Mouse (Mus musculus): Measurements from ENCODE around the gene Gchfr.

Gene Gchfr

DNA sequence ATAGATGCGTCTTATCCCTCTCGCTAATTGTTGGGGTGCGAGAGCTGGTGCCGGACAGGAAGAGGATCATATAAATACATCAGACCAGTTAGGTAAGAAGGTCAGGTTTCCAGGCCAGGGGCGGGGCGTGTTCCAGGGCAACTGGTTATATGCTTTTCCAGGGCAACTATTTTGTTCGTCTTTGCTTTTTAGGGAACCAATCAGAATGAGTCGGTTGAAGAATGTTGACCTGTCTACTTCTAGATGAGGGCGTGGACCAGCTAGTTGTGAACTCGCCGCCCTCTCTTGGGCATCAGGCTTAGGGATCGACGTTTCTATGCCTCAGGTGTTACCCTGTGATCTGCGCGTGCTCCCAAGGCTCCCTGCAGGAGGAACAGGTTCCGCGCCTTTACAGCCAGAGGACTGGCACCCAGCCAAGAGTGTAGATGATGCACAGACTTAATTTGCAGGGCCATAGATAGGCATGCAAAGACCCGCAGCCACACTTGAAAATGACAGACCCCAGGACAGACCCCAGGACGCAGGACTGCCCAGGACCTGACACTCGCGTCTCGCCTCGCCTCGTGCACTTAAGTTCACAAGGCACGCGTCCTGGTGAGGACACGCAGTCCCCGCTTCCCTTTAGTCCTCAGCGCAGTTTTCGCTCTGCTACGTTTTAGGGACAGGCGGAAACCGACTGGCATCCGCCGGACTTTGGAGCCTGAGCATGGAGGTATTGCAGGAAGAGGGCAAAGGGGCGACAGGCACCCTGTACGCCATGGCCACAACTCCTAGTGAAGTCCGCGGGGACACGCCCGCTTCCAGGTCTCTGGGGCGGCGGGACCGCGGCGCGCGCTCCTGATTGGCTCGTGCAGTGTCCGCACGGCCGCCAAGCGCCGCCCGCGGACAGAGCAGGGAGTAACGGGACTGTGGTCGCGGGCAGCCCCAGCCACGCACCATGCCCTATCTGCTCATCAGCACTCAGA, at the start of gene Gchfr:
Gene Gchfr, plus strand, starts transcription at position 873 of the 965 bp plus-strand sequence.
- DNase-seq (ENCODE audit: low spot score in 2 of 2) = peak; percentile 41 to 55

DNA sequence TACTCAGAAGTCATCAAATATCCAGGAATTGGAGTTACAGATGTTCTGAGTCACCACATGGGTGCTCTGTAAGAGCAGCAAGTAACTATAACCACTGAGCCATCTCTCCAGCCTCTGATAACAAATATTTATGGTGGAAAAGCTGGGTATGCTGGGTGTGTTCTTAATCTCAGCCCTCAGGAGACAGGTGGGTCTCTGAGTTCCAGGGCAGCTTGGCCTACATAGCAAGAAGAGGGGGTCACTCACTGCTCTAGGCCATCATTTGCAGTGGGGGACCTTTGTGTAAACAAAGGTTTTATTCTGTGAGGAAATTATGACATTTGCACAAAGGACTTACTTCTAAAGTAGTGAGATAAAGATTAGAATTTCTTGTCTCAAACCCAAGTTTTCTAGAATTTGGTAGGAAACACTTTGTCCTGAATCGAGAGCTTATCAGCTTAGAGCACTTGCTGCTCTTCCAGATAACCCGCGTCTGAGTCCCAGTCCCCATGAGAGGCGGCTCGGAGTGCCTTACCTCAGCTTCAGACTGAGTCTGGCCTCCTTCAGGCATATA, 31.2 kb upstream of the Gchfr start:
- DNase-seq (ENCODE audit: low spot score in 2 of 2) = no peak

DNA sequence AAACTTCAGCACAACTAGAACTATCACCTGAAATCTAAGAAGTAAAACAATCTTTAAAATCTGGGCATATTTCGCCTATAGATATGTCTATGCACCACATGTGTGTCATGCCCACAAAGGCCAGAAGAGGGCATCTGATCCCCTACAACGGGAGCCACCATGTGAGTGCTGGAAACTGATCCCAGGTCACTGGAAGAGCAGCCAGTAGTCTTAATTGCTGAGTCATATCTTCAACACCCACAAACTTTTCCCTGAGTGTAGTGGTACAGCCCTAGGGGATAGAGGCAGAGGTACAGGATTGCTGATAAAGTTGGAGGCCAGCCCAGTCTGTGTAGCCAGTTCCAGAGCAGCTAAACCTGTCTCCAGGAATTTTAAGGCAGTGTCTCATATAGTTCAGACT, 22.4 kb upstream of the Gchfr start:
- DNase-seq (ENCODE audit: low spot score in 2 of 2) = no peak

DNA sequence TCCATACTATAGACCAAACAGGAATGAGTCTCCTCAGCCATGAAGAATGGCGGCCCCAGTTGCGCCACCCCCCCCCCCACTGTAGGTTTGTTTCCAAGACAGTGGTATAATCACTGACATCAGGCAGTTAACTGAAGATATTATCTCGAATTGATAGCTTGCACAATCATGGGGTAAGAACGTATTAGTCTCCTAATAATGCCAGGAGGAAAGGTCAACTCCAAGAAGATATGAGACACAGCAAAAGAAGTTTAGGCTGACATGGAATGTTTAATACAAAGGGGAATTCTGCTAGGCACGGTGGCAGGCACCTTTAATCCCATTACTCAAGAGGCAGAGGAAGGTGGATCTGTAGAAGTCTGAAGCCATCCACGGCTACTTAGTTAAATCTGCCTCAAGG, 21.1 kb upstream of the Gchfr start:
- no peak for DNase-seq (ENCODE audit: low spot score in 2 of 2)

DNA sequence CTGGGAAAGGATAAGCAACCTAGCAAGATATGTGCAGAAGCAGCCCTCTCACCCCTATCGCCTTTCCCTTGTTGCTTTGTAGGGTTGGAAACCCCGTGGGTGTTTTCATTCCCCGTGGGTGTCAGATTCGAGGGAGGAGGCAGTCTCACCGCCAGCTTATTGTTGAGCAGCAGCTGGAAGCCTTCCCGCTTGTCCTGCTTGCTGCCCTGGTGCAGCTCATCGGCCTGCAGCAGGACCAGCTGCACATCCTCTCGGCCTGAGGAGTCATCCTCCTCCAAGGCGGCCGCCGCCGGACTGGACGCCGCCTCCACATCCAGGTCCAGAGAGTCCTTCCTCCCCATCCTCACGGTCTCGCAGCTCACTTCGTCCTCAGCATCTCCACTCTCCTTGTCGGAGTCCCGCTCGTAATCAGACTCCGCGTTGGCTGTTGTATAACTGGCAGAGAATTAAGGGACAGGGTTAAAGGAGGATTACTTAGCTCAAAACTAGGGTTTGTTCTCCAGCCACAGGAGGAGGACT, 20.4 kb upstream of the Gchfr start:
- DNase-seq (ENCODE audit: low spot score in 2 of 2) = no peak

DNA sequence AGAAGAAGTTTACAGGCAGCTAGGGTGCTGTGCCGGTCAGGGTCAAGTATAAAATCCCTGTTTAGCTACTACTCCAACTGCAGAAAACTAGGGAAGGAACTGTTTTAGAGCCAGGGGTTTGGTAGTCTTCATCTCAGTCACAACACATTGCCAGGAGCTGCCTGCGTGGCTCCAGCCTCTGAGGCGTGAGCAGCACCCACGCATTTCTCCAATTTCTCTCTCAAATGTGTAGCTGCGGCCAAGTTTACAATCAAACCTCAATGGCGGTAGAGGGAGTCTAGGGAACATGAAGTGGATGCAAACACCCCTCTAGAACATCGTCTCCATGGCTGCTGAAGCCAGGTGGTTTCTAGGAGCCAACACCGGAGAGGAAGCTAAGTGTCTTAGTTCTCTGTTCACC, 19.8 kb upstream of the Gchfr start:
- no peak for DNase-seq (ENCODE audit: low spot score in 2 of 2)

DNA sequence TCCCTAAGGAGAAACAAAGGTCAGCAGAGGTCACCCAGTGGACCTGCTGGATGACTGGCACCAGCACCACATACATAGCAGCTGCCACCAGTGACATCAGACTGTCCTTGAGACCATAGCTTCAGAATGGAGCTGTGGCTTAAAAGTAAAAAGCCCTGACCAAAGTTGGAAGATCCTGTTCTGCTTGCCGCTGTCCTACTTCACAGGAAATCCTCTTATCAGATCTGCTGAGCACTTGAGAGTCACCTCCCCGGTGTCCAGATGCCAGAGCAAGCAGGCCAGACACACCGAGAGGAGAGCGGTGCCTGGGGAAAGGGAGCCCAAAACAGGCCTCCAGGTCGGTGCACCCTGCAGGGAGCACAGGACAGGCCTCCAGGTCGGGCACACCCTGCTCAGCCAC, 15.3 kb upstream of the Gchfr start:
- no peak for DNase-seq (ENCODE audit: low spot score in 2 of 2)

DNA sequence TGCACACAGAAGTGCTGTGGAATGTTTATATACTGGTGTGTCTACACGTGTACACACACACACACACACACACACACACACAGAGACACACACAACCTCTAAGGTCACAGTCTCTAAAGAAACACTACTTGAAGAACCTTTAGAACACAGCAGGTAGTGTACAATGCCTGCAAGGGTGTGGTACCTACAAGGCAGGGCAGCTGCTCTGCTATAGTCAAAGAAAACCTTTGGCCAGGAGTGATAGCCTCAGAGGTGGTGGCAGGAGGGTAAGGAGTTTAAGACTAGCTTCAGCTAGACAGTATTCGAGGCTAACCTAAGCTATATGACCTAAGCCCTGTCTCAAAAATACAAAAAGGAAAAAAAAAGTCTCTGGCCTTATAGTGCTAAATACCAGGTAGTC, 12.9 kb upstream of the Gchfr start:
- DNase-seq (ENCODE audit: low spot score in 2 of 2) = no peak

DNA sequence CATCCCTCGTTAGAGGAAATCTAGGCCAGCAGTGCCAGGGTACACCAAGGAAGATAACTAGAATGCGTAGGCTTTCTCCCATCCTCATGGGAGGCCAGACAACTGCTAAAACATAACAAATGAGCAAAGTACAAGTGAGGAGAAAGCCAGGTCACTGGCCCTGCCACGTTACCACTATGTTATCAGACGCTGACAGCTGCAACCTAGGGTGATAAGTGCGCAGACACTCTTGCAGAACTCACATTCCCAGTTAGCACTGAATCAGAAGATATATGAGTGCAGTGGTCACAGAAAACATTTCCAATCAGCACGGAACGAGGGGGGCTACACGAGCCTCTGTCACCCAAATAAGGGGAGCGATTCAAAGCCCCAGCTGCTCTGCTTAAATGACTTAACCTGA, 12.2 kb upstream of the Gchfr start:
- DNase-seq (ENCODE audit: low spot score in 2 of 2) = no peak

DNA sequence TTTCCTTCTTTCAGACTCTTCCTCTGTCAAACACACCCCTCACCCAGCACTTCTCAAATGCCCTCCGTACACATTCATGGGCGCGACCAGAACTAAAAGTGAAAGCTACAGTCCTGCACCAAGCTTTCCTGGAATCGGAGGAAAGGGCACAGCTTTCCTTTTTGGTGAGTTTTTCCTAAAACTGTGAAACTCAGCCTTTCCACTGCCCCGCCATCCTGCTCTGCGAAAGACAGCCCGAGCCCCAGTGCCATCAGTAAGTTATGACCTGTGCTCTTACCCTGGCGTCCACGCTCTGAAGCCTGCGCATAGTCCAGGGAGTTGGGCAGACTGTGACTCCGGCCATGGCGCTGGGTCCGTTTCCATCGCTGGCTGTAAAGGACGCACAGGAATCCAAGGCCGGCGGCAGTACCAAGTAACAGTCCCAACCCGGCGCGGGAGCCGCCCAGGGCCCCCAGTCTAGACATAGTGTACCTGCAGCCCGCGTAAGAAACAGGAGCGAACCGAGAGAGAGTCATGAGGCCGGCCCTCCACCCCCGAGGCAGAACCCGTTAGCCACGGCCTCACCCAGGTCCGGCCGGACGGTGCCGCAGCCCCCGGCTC, 11.4 kb upstream of the Gchfr start:
- DNase-seq (ENCODE audit: low spot score in 2 of 2) = no peak

DNA sequence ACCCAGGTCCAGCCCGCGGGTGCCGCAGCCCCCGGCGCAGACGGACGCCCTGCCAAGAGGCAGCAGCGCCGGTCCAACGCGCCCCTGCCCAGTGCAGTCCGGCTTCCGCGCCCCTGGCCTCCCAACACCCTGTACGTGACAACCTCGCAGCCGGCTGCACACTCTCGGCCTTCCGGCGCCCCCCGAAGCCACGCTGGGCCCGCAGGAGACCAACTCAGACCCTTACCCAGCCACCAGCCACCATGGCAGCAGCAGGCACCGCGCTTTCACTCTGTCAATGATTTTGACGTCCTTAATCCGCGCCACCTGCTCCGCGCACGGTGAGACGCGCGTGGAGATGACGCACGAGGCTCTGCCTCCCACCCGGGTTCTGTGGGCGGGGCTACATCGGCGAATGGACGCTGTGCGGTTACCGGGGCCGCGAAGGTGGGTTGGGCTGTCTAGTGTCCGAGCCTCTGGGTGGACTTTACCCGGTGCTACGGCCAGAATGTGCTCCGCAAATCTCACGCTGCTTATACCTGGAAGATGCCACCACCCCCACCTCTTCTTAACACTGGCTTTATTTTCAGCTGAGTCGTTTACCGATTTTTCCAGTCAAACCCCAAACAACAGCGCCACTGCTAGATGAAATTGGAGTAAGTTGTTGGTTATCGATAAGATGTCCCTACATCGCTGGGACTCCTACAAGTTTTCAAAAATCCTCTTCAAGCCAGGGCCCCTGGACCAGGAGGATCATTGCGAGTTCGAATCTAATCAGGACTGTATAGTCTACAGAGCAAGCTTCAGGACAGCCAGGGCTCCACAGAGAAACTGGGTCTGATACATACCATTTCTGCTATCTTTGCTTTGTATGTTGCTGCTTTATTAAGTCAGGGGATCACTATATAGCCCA, 10.6 kb upstream of the Gchfr start, which contains the start of gene Rmdn3:
Gene Rmdn3, minus strand, starts transcription at position 354 of the 892 bp plus-strand sequence.
- DNase-seq (ENCODE audit: low spot score in 2 of 2) = peak; percentile 92

DNA sequence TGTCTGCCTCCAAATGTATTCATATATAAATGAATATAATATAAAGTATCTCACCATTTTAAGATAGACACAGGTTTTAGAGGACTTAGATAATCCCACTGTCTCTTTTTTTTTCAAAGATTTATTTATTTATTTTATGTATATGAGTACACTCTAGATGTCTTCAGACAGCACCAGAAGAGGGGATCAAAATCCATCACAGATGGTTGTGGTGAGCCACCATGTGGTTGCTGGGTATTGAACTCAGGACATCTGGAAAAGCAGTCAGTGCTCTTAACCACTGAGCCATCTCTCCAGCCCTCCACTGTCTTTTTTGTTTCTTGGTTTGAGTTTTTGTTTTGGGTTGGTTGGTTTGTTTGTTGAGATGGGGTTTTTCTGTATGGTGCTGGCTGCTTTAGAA, 9.7 kb upstream of the Gchfr start:
- no peak for DNase-seq (ENCODE audit: low spot score in 2 of 2)

DNA sequence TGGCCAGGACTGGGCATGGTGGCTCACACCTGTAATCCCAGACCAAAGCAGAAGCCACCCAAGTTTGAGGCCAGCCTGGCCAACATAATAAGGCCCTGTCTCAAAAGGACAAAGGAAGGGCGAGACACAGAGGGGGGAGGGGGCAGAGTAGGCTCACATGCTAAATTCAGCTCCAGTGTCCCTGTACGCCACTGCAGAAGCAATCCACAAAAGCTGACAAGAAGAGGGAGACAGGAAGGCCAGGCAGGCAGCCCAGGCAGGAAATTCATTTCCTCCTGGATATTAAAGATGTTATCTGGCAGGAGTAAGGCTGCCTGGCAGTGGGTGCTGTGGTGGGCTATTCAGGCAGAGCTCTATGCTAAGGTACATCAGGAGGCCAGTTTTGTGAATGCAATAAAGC, 6.3 kb upstream of the Gchfr start:
- no peak for DNase-seq (ENCODE audit: low spot score in 2 of 2)

DNA sequence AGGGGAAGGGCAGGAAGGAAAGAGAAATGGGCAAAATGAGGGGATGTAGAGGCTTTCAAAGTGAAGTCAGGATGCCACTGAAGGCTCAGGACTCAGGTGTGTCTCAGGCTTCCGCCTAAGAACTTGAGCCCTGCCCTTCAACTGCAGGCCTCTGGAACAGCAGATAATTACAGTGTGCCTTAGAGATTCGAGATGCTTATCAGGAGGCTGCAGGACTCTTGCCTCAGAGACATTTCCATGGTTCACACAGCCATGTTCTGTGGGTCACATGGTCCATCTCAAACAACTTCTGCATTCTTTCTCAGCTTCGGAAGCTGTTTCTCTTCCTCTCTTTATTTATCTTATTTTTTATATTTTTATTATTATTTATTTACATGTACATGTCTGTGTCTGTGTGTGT, 4.4 kb upstream of the Gchfr start:
- no peak for DNase-seq (ENCODE audit: low spot score in 2 of 2)

DNA sequence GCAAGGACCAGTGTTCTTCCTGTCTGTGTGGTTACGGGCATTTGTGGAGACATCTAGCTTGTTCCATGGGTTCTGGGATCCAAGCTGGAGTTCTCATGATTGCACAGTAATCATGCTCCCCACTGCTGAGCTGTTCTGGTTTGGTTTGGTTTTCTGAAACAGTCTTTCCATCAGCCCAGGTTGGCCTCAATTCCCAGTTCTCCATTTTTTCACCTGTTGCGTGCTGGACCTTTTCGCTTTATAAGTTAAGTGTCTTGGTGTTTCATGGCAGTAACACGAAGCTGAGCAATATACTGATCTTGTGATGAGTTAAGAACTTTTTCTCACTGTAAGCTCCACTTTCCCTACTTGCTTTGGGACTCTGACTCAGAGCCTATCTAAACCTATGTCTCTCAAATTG, 3.6 kb upstream of the Gchfr start:
- DNase-seq (ENCODE audit: low spot score in 2 of 2) = no peak

DNA sequence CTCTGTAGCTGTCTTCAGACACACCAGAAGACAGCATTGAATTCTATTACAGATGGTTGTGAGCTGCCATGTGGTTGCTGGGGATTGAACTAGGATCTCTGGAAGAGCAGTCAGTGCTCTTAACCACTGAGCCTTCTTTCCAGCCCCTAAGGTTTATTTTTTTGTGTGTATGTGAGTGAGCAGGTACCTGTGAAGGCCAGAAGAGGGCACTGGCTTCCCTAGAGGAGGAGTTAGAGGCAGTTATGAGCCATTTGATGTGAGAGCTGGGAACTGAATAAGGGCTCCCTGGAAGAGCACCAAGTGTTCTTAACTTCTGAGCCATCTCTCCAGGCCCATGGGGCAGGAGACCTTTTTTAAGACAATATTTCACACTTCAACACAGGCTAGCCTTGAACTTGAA, 2.2 kb upstream of the Gchfr start:
- DNase-seq (ENCODE audit: low spot score in 2 of 2) = no peak

DNA sequence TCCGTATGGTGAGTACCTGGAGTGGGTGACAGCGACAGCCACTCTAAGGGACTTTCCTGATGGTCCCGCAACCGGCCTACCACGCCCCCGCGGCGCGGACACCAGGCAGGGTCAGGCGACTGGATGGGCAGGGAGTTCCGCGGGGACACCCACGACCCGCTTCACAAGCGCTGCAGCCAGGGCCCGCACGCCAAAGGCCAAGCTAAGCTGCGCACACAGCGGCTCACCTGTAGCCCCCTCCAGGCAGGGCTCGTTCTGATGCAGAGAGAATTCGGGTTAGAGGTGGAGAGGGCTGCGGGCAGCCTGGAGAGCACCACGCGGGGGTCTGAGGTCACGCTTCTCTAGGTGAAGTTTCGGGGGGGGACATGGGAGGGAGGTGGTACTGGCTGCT, 288 bp downstream of the Gchfr start:
- no peak for DNase-seq (ENCODE audit: low spot score in 2 of 2)

DNA sequence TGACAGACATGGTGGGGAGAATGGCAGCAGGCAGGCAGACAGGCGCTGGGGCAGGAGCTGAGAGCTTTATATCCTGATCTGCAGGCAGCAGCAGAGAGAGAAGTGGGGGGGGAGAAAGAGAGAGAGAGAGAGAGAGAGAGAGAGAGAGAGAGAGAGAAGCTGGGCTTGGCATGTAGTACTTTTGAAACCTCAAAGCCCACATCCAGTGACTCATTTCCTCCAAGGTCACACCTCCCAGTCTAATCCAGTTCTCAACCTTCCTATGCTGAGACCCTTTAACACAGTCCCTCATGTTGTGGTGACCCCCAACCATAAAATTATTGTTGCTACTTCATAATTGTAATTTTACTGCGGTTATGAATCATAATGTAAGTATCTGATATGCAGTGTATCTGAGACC, 2.7 kb downstream of the Gchfr start:
- DNase-seq (ENCODE audit: low spot score in 2 of 2) = no peak

DNA sequence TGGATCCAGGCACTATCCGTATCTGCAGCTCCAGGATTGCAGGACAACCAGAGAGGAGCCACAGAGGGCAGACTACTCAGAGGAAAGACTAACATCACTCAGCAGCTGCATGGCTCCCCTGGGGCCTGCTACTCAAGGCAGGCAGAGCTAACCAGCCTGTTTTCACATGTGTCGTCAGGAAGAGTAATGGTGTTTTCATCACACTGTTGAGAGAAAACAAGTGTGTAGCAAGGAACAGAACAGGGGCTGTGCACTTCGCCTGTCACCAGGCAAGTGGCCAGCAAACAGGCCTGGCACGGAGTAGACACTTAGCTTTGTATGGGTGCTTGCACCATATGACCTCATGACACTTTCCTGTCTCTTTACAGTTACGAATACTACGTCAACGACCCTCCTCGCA, 4.0 kb downstream of the Gchfr start:
- no peak for DNase-seq (ENCODE audit: low spot score in 2 of 2)

DNA sequence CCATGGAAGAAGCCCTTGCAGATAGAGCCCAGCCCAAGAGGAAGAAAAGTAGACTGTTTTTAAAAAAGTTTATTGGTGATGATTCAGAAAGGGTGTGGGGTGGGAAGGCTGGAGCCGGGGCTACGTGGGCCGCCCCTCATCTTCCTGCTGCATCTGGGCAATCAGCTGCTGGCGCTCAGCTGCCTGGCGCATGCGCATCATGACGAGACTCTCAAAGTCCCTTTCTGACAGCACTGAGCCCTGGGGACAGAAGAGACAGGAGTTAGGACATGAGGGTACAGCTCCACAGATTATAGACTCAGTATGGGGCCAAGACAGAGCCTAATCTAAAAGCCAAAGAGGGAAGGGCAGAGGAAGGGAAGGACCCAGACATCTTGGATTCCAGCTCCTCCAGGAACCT, 4.9 kb downstream of the Gchfr start:
- DNase-seq (ENCODE audit: low spot score in 2 of 2) = no peak

DNA sequence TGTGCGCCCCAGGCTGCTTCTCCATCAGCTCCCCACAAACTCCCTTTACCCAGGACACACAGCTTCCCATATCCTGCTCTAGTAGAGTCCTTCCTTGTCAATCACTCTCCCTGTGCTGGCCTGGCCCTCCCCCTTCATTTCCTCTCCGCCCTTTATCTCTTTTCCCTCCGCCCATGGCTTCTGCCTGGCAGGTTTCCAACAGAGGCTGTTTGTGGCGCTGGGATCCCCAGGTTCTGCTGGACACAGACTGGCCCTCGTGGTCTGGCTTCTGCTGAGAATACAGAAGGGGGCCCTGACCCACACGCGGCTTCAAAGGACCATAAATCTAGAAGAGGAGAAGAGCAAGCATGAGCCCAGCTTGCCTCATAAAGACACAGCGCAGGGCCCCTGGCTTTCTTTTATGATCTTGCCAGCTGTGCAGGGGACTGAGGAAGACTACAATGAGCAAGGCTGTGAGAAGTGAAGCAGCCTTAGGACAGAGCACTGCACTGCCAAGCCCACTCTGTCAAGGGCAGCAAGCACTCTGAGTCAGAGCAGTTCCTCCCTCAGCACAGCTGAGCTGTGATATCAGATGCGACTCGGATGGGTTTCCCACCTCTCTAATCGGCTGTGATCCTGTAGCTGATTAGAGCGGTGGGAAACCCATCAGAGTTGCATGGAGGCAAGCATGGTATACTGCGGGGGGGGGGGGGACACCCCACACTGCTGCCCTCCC, 5.4 kb downstream of the Gchfr start:
- peak in 1 of 2 experiments; percentile 40 for DNase-seq (ENCODE audit: low spot score in 2 of 2)
